Mouse (Mus musculus) gastrocnemius, adult 2 months (tissue): ENCODE data around the gene Tanc1. TPM values are rescaled to one million over a fixed set of nuclear protein-coding genes. Genes with fewer than 3 reads are reported as not detected.
A peak's percentile ranks its signal among the peaks of the same experiment; 100 is the strongest.

Source experiments
- DNase-seq: peaks from one replicate; pipeline ENCODE4 v3.0.0; 2022
- H3K27ac ChIP-seq: fragments of 200-600 bp; 2 replicates; pipeline ENCODE4 v1.8.1; 2022; ENCODE audit warnings: mild to moderate bottlenecking
- H3K4me3 ChIP-seq: fragments of 200-600 bp; 2 replicates; pipeline ENCODE4 v1.8.1; 2022; ENCODE audit warnings: mild to moderate bottlenecking, moderate library complexity
- CTCF ChIP-seq: fragments of 200-600 bp; IDR thresholded peaks from 2 replicates; pipeline ENCODE4 v1.8.1; 2022; ENCODE audit warnings: antibody characterized with exemption, mild to moderate bottlenecking, moderate library complexity
- intact Hi-C: fragments of 180-260 bp; cut with DNase I; formaldehyde crosslinking; loops from one replicate; pipeline ENCODE4 v1.15.1; 2025
- total RNA-seq, 2 experiments: library from RNA; stranded (reverse); gene quantifications; 2 replicates each; pipeline ENCODE4 v1.2.3; 2021

Gene Tanc1
- total RNA-seq, 2 experiments from 2014 or later: 6.3 to 8.7 TPM

- no peak for TF ChIP-seq CTCF
These were observed 8.8 kb downstream of the Tanc1 start for GRCm38 (mm10) chr2:59620601-59621000.

GRCm38 (mm10) chr2:59622514-59623139, 10.8 kb downstream of the Tanc1 start:
- Histone ChIP-seq H3K4me3 (no peak overlapping the region), H3K27ac (no peak overlapping the region)
- no peak for TF ChIP-seq CTCF
- intact Hi-C loops: no loop called here
- no peak for DNase-seq

More at GRCm38 (mm10) chr2:59620601-59621000, 8.8 kb downstream of the Tanc1 start:
- no peak overlapping the region for H3K4me3 ChIP-seq
- intact Hi-C loops: no loop called here
- DNase-seq: no peak
- no peak overlapping the region for H3K27ac ChIP-seq

- no peak for TF ChIP-seq CTCF
- H3K27ac ChIP-seq: no peak overlapping the region
- intact Hi-C loops: no loop called here
- H3K4me3 ChIP-seq: no peak overlapping the region
- DNase-seq: no peak
These were observed 12.0 kb downstream of the Tanc1 start for GRCm38 (mm10) chr2:59623858-59624257.

DNA sequence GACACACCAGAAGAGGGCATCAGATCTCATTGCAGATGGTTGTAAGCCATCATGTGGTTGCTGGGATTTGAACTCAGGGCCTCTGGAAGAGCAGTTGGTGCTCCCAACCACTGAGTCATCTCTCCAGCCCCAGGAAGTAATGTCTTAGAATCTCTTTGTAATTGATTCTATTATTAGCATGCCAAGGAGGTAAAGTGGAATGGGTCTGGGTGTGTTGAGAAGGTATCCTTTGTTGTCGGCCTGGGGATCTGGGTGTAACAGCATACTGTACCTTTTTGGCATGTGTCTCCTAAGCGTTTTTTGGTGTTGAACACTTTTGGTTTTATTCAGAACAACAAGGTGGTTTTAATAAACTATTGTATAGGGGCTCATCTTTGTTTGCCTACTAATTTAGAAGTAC, 13.6 kb downstream of the Tanc1 start:
- DNase-seq: no peak
- no peak overlapping the region for H3K4me3 ChIP-seq
- no peak overlapping the region for H3K27ac ChIP-seq
- no peak for TF ChIP-seq CTCF
- intact Hi-C loops: no loop called here

GRCm38 (mm10) chr2:59625927-59626326, 14.1 kb downstream of the Tanc1 start:
- no peak for DNase-seq
- intact Hi-C loops: no loop called here
- Histone ChIP-seq H3K4me3 (no peak overlapping the region), H3K27ac (no peak overlapping the region)
- TF ChIP-seq CTCF: no peak

GRCm38 (mm10) chr2:59626422-59626821, 14.6 kb downstream of the Tanc1 start:
- no peak for TF ChIP-seq CTCF
- intact Hi-C loops: no loop called here
- H3K27ac ChIP-seq: no peak overlapping the region

DNA sequence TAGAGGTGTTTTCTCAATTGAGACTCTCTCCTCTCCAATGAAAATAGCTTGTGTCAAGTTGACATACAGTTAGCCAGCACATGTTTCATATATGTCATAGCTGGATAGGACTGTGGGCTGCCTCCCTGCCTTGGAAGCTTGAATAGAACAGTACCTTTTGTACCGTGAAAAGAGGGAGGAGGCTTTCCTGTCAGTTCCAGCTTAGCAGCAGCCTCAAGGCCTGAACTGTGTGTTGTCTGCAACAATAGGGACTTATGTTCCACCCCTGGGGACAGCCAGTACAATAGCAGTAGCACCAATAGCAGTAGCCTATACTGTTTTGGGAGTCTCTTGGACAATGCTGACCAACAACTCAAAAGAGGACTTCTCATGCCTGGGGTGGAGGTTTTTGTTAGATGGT, 15.7 kb downstream of the Tanc1 start:
- no peak for TF ChIP-seq CTCF
- intact Hi-C loops: no loop called here
- H3K27ac ChIP-seq: peak overlapping the region; percentile 49; the same call in 1 of the 2 replicates
- no peak for DNase-seq
- no peak overlapping the region for H3K4me3 ChIP-seq

More at GRCm38 (mm10) chr2:59626422-59626821, 14.6 kb downstream of the Tanc1 start:
- H3K4me3 ChIP-seq: no peak overlapping the region
- no peak for DNase-seq

- DNase-seq: peak; percentile 79
- intact Hi-C loops: no loop called here
- Histone ChIP-seq H3K4me3 (no peak overlapping the region), H3K27ac (peak overlapping the region; percentile 49)
- TF ChIP-seq CTCF: no peak
These were observed 16.4 kb downstream of the Tanc1 start for GRCm38 (mm10) chr2:59628057-59628901.

DNA sequence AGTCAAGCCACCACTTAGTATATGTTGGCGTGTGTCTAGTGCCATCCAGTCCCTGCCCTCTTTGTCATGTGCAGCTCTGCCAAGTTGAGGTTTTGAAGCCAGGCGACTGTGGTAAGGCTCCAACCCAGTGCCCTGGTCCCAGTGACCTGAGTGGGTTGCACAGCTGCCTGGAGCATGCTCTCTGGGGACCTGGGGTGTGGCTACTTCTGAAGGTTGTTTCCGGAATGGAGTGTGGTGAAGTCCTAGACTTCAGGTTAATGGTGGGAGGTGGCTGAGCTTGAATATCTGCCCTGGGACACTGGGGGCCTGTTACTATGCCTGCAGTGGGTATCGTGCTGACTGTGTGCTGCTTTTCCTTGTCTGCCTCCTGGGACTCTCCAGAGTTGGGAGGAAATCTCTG, 18.0 kb downstream of the Tanc1 start:
- Histone ChIP-seq H3K27ac (peak overlapping the region; percentile 48), H3K4me3 (no peak overlapping the region)
- TF ChIP-seq CTCF: no peak
- DNase-seq: peak; percentile 31
- intact Hi-C loops: no loop called here

DNA sequence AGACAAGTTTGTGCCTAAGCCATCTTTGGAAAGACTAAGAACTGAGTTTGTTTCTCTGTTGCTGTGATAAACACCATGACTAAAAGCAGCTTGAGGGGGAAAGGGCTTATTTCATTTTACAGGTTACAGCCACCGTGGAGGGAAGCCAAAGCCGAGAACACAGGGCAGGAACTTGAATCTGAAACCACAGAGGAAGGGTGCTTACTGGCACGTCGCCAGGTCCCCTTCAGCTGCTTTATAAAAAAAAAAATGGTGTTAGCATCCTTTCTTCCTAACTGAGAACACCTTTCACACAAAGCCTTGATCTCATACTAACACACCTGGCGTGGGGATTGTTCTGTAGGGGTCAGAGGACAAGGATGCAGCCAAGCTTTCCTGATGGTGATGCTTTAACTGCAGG, 19.6 kb downstream of the Tanc1 start:
- Histone ChIP-seq H3K4me3 (no peak overlapping the region), H3K27ac (peak overlapping the region; percentile 8; the same call in 1 of the 2 replicates)
- intact Hi-C loops: no loop called here
- no peak for DNase-seq
- TF ChIP-seq CTCF: no peak

DNA sequence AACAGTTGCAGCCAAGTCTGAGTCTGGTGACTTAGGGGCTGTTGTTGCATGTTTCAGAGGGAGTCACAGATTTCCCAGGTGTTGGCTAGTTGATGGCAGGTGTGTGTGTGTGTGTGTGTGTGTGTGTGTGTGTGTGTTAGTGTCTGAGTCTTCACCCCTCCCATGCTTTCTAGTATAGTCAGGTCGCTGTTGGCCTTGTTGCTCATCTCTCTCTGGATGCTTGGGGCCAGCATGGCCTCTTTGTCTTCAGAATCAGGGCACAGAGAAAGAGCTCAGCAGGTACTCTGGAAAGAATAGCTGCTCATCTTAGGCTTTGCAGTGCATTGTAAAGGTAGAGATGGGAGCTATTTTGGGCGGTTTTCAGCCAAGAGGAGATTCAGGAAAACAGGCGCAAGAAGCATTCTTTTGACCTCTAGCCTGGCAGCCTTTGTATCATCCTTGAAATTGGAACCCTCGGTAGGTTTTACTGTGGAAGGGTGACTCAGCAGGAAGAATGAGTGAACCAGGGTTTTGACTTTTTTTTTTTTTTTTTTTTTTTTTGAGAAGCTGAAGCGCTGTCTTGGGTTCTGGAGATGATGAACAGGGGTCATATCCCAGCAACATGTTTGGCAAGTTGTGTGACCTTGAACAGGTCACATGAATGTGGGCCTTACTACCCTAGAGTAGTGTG, 22.1 kb downstream of the Tanc1 start:
- intact Hi-C loops: no loop called here
- Histone ChIP-seq H3K4me3 (no peak overlapping the region), H3K27ac (no peak overlapping the region)
- no peak for TF ChIP-seq CTCF
- no peak for DNase-seq

DNA sequence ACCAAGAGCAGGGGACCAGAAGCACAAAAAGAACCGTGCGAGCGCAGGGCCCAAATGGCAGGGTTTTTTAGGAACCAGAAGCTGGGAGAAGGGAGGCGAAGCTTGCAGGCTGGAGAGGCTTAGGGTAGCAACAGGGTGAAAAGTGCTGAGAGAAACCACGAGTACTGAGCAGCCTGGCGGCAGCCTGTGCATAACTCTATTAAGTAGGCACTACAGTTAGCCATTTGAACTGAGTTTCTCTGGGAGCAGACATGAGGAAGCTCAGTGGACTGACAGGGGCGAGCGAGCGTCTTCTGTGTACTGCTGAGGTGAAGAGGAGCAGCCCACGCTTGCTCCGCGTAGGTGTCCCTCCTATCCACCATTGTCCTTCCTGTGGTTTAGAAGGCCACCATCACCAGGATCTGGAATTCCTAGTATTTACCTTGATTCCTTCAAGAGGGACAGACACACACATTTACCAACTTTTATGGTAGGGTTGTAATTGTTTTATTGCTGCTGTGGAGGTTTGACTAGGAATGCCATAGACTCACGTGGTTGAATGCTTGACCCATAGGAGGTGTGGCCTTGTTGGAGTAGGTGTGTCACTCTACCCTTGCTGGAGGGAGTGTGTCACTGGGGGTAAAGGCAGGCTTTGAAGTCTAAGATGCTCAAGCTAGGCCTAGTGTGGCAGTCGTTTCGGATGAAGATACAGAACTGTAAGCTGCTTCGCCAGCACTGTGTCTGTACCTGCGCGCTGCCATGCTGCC, 25.4 kb downstream of the Tanc1 start:
- DNase-seq: no peak
- intact Hi-C loops: no loop called here
- Histone ChIP-seq H3K4me3 (no peak overlapping the region), H3K27ac (no peak overlapping the region)
- TF ChIP-seq CTCF: no peak
